Mouse (Mus musculus): ENCODE data around the gene Mup4.

GRCm38 (mm10) chr4:59937543-59937942 is 23.0 kb downstream of the Mup4 start:
- TF ChIP-seq GATA1 (IDR thresholded peaks at IDR 0.05; ENCODE audit: low read length) (no peak), TAL1 (IDR thresholded peaks at IDR 0.05; ENCODE audit: low read length) (no peak)
